Mouse (Mus musculus) lung, adult 2 months (tissue): ENCODE measurements around the gene Cdc42se2. TPM values are rescaled to one million over a fixed set of nuclear protein-coding genes. Genes with fewer than 3 reads are reported as not detected.

ENCODE experiments used
- DNase-seq: peaks from one replicate; pipeline ENCODE4 v3.0.0; 2022
- H3K4me1 ChIP-seq: fragments of 200-500 bp; 2 replicates; pipeline ENCODE4 v1.6.1; 2011; ENCODE audit warnings: low read length; ENCODE audit not compliant: control insufficient read depth, insufficient read depth
- H3K4me3 ChIP-seq: fragments of 200-500 bp; replicated peaks from 2 replicates; pipeline ENCODE3; 2011; ENCODE audit warnings: low read depth, mild to moderate bottlenecking, control low read depth, low read length; ENCODE audit errors: extremely low read depth
- CTCF ChIP-seq: fragments of 200-500 bp; IDR thresholded peaks from 2 replicates; pipeline ENCODE4 v1.5.1; 2011; ENCODE audit warnings: mild to moderate bottlenecking, low read length, control low read depth; ENCODE audit not compliant: insufficient read depth
- POLR2A ChIP-seq: fragments of 200-500 bp; IDR thresholded peaks from 2 replicates; pipeline ENCODE4 v1.6.1; 2011; ENCODE audit warnings: low read depth, mild to moderate bottlenecking, control low read depth, low read length, borderline replicate concordance; ENCODE audit errors: extremely low read depth
- WGBS: fragments of 180-500 bp; shearing (Covaris S2); methylation state at CpG from one replicate; pipeline ENCODE4 v1.1.7; 2018; 5-methylcytosine and 5-hydroxymethylcytosine counted together
- polyA plus RNA-seq: library from polyadenylated mRNA; depleted of rRNA; stranded (reverse); fragments of >200 nt; gene quantifications from 2 replicates; pipeline ENCODE4 v1.2.3, GENCODE M21; 2012

Cdc42se2 gene
- polyA plus RNA-seq, 1 experiment = 67.7 TPM

GRCm38 (mm10) chr11:54764026-54764425, 23.4 kb downstream of the Cdc42se2 start:
- TF ChIP-seq CTCF = no peak
- no peak for TF ChIP-seq POLR2A
- DNase-seq = no peak
- Histone ChIP-seq H3K4me1 (peaks cover 3% of the 10 kb centered on the region), H3K4me3 (no peak overlapping the region)
- WGBS = 53% methylated on average over 3 of the region's 3 CpGs

- 75% methylated on average over 5 of the region's 5 CpGs for WGBS
- H3K4me1 ChIP-seq = peaks cover 5% of the 10 kb centered on the region
- no peak overlapping the region for H3K4me3 ChIP-seq
- no peak for TF ChIP-seq CTCF
- no peak for TF ChIP-seq POLR2A
- no peak for DNase-seq
Measured at GRCm38 (mm10) chr11:54762735-54763134, 24.7 kb downstream of the Cdc42se2 start.

GRCm38 (mm10) chr11:54757993-54758392, 29.5 kb downstream of the Cdc42se2 start:
- 2% methylated on average over 1 of the region's 1 CpGs for WGBS
- H3K4me3 ChIP-seq = no peak overlapping the region
- DNase-seq = no peak
- TF ChIP-seq POLR2A = no peak
- TF ChIP-seq CTCF = no peak
- peaks cover 15% of the 10 kb centered on the region for H3K4me1 ChIP-seq

- H3K4me1 ChIP-seq = peaks cover 15% of the 10 kb centered on the region
- 35% methylated on average over 5 of the region's 5 CpGs for WGBS
- H3K4me3 ChIP-seq = no peak overlapping the region
- TF ChIP-seq POLR2A (no peak), CTCF (no peak)
- DNase-seq = no peak
Measured at GRCm38 (mm10) chr11:54755148-54755664, 32.3 kb downstream of the Cdc42se2 start.

GRCm38 (mm10) chr11:54754301-54755147, 33.0 kb downstream of the Cdc42se2 start:
- no peak overlapping the region for H3K4me3 ChIP-seq
- TF ChIP-seq POLR2A (no peak), CTCF (no peak)
- DNase-seq = no peak
- peaks cover 15% of the 10 kb centered on the region for H3K4me1 ChIP-seq
- WGBS = 73% methylated on average over 10 of the region's 10 CpGs

- no peak overlapping the region for H3K4me3 ChIP-seq
- H3K4me1 ChIP-seq = peaks cover 12% of the 10 kb centered on the region
- DNase-seq = no peak
- WGBS = 61% methylated on average over 4 of the region's 4 CpGs
- no peak for TF ChIP-seq POLR2A
- TF ChIP-seq CTCF = no peak
Measured at GRCm38 (mm10) chr11:54751502-54751901, 36.0 kb downstream of the Cdc42se2 start.

- no peak for DNase-seq
- no peak for TF ChIP-seq POLR2A
- TF ChIP-seq CTCF = no peak
- H3K4me1 ChIP-seq = peaks cover 2% of the 10 kb centered on the region; the same call in 1 of the 2 replicates
- H3K4me3 ChIP-seq = no peak overlapping the region
Measured at GRCm38 (mm10) chr11:54748891-54749290, 38.6 kb downstream of the Cdc42se2 start.

GRCm38 (mm10) chr11:54744231-54744630, 43.2 kb downstream of the Cdc42se2 start:
- Histone ChIP-seq H3K4me1 (peaks cover 2% of the 10 kb centered on the region), H3K4me3 (no peak overlapping the region)
- WGBS = 60% methylated on average over 1 of the region's 1 CpGs
- TF ChIP-seq POLR2A (no peak), CTCF (no peak)
- no peak for DNase-seq

GRCm38 (mm10) chr11:54741330-54741729, 46.1 kb downstream of the Cdc42se2 start:
- Histone ChIP-seq H3K4me1 (peaks cover 4% of the 10 kb centered on the region), H3K4me3 (no peak overlapping the region)
- no peak for DNase-seq
- TF ChIP-seq POLR2A (no peak), CTCF (no peak)
- 68% methylated on average over 2 of the region's 2 CpGs for WGBS

- H3K4me3 ChIP-seq = no peak overlapping the region
- peaks cover 6% of the 10 kb centered on the region for H3K4me1 ChIP-seq
- no peak for DNase-seq
- 97% methylated on average over 4 of the region's 4 CpGs for WGBS
- TF ChIP-seq POLR2A (no peak), CTCF (no peak)
Measured at GRCm38 (mm10) chr11:54739012-54739750, 48.3 kb downstream of the Cdc42se2 start.
